In the genomic region with DNA sequence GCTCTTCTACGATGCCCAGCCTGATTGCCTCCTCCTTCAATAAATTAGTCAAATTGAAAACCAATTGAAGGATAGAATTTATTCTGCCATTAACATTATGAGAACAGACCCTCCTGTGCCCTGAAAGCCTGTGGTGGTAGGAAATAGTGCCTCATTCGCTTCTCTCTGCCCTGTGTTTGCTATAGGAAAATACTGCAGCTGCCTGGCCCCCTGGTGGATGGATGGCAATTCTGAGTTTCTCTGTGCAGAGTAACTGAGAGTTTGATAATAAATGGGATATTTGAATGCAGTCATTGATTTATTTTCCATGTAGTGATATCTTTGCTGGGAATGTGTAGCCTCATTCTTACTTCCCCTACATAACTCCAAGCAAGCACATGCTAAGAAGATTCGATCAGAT, we compare ENCODE assay signal across 9 mouse cellular contexts.
DNase-seq lines count a peak whose midpoint lies in the region; ATAC-seq and TF ChIP-seq lines count a peak whose summit lies in the region.
"Had no signal": no experiment of that assay in that cellular context is flagged by ENCODE, and none has a peak within 500 bp of the region (broad histone marks: within the 10 kb centered on the region; RNA-seq: fewer than 3 reads in every experiment).

No protein-coding gene starts in this region.

- H3K4me1 ChIP-seq in forebrain, embryonic 16.5 days (replicated peaks; ENCODE audit: control insufficient read depth, insufficient read depth, low read length) = no peaks in the 10 kb centered on the region
- H3K4me1 ChIP-seq in forebrain, embryonic 12.5 days = no peaks in the 10 kb centered on the region
- no peaks in the 10 kb centered on the region for H3K4me1 ChIP-seq in lung, adult 2 months (ENCODE audit: control insufficient read depth, insufficient read depth, low read length)
- H3K4me1 ChIP-seq: lung, embryonic 15.5 days had no signal

- 34% methylated on average over 3 of the region's 3 CpGs for WGBS in forebrain, embryonic 16.5 days
- 46% methylated on average over 3 of the region's 3 CpGs for WGBS in forebrain, embryonic 12.5 days
- 61% methylated on average over 3 of the region's 3 CpGs for WGBS in lung, adult 2 months

- TF ChIP-seq CTCF in lung, adult 2 months (IDR thresholded peaks at IDR 0.05; ENCODE audit: insufficient read depth, low read length) = 0 out of 2 replicates have a peak, but pooled peaks have one; percentile 9

- no peak overlapping the region for H3K27ac ChIP-seq in forebrain, embryonic 16.5 days (ENCODE audit: low read length)
- no peak overlapping the region for H3K27ac ChIP-seq in forebrain, embryonic 12.5 days
- H3K27ac ChIP-seq: lung, embryonic 15.5 days had no signal

- H3K4me2 ChIP-seq in forebrain, embryonic 16.5 days (ENCODE audit: low read length) = no peak overlapping the region
- H3K4me2 ChIP-seq in forebrain, embryonic 12.5 days = no peak overlapping the region
- H3K4me2 ChIP-seq: lung, embryonic 15.5 days had no signal

- no peaks in the 10 kb centered on the region for H3K27me3 ChIP-seq in forebrain, embryonic 16.5 days (replicated peaks; ENCODE audit: control insufficient read depth, insufficient read depth, low read length)
- 0 out of 2 replicates have a peak, but pooled peaks cover 7% of the 10 kb centered on the region for H3K27me3 ChIP-seq in forebrain, embryonic 12.5 days

- peak; percentile 79 for ATAC-seq in forebrain, embryonic 16.5 days
- no peak for ATAC-seq in forebrain, embryonic 12.5 days (ENCODE audit: low FRiP score)

- H3K4me3 ChIP-seq in forebrain, embryonic 16.5 days (replicated peaks; ENCODE audit: low read length) = no peak overlapping the region
- H3K4me3 ChIP-seq in forebrain, embryonic 12.5 days (replicated peaks) = no peak overlapping the region
- H3K4me3 ChIP-seq in lung, adult 2 months (replicated peaks; ENCODE audit: extremely low read depth, low read depth, low read length) = no peak overlapping the region
- H3K4me3 ChIP-seq: lung, embryonic 15.5 days had no signal

- no peak for DNase-seq in lung, adult 2 months
- no peak for DNase-seq in lung, adult 18-20 months
- DNase-seq in frontal cortex, postnatal 14 days (ENCODE audit: low spot score in 2 of 2) = peak; percentile 39 to 47
- peak; percentile 15 for DNase-seq in lung, postnatal 10 days
- no peak for DNase-seq in thymus, postnatal 0 days (ENCODE audit: low spot score)
- DNase-seq in urinary bladder, postnatal 36 days (ENCODE audit: low spot score in 2 of 2) = no peak

- H3K9ac ChIP-seq in forebrain, embryonic 16.5 days (replicated peaks; ENCODE audit: low read depth, low read length) = no peak overlapping the region
- no peak overlapping the region for H3K9ac ChIP-seq in forebrain, embryonic 12.5 days
- H3K9ac ChIP-seq: lung, embryonic 15.5 days had no signal

- no peaks in the 10 kb centered on the region for H3K36me3 ChIP-seq in forebrain, embryonic 16.5 days (ENCODE audit: control insufficient read depth, insufficient read depth)
- no peaks in the 10 kb centered on the region for H3K36me3 ChIP-seq in forebrain, embryonic 12.5 days (replicated peaks)
- H3K36me3 ChIP-seq: lung, embryonic 15.5 days had no signal

- no peak for TF ChIP-seq POLR2A in lung, adult 2 months (IDR thresholded peaks at IDR 0.05; ENCODE audit: borderline replicate concordance, extremely low read depth, low read depth, low read length)

- H3K9me3 ChIP-seq in forebrain, embryonic 16.5 days (ENCODE audit: control insufficient read depth, low read length) = no peaks in the 10 kb centered on the region
- no peaks in the 10 kb centered on the region for H3K9me3 ChIP-seq in forebrain, embryonic 12.5 days
- H3K9me3 ChIP-seq: lung, embryonic 15.5 days had no signal

Comparison
In these comparisons a context has a peak if more than half of its experiments do, and no peak if none do; other contexts are left out.
1. DNase-seq: peak in frontal cortex, postnatal 14 days (2 of 2) and lung, postnatal 10 days (single experiment); none in lung, adult 2 months (single experiment), lung, adult 18-20 months (0 of 2), thymus, postnatal 0 days (single experiment) and urinary bladder, postnatal 36 days (0 of 2).